Mouse (Mus musculus) forebrain, embryonic 12.5 days (tissue): ENCODE results near the gene Qpctl. TPM values are rescaled to one million over a fixed set of nuclear protein-coding genes. Genes with fewer than 3 reads are reported as not detected.
"Not testable (repeated sequence)": the region's sequence is repeated elsewhere in the genome, so short reads cannot be mapped to it uniquely, and the experiment has no call there.

ENCODE experiments used
- ATAC-seq: fragments of 200-750 bp; cut with Nextera tagmentation; 2 replicates; pipeline ENCODE4 v1.8.0; 2017; ENCODE audit warnings: moderate TSS enrichment; ENCODE audit not compliant: low FRiP score
- H3K27ac ChIP-seq: fragments of 300-500 bp; sonication (generic); 2 replicates; pipeline ENCODE4 v1.5.1; 2016; ENCODE audit warnings: mild to moderate bottlenecking
- H3K27me3 ChIP-seq: fragments of 300-500 bp; sonication (generic); 2 replicates; pipeline ENCODE4 v1.6.1; 2016; ENCODE audit warnings: mild to moderate bottlenecking
- H3K36me3 ChIP-seq: fragments of 300-500 bp; sonication (generic); replicated peaks from 2 replicates; pipeline ENCODE4 v1.6.1; 2016; ENCODE audit warnings: mild to moderate bottlenecking
- H3K4me1 ChIP-seq: fragments of 300-500 bp; sonication (generic); 2 replicates; pipeline ENCODE4 v1.6.1; 2016
- H3K4me2 ChIP-seq: fragments of 300-500 bp; sonication (generic); 2 replicates; pipeline ENCODE4 v1.6.1; 2016; ENCODE audit warnings: mild to moderate bottlenecking, moderate library complexity
- H3K4me3 ChIP-seq: fragments of 300-500 bp; sonication (generic); replicated peaks from 2 replicates; pipeline ENCODE4 v1.5.1; 2016; ENCODE audit warnings: mild to moderate bottlenecking
- H3K9ac ChIP-seq: fragments of 300-500 bp; sonication (generic); 2 replicates; pipeline ENCODE4 v1.6.1; 2016; ENCODE audit warnings: mild to moderate bottlenecking
- H3K9me3 ChIP-seq: fragments of 300-500 bp; sonication (generic); 2 replicates; pipeline ENCODE4 v1.6.1; 2016
- WGBS: fragments of 180-500 bp; shearing (Covaris S2); methylation state at CpG from one replicate; pipeline ENCODE4 v1.1.7; 2016; 5-methylcytosine and 5-hydroxymethylcytosine counted together
- polyA plus RNA-seq: library from polyadenylated mRNA; unstranded; fragments of >200 nt; fragmentation: Nextera tagmentation; extraction: Ambion mirVana; gene quantifications from 2 replicates; pipeline ENCODE4 v1.2.1, GENCODE M21; 2016

The Qpctl gene
- polyA plus RNA-seq, 1 experiment from 2014 or later, result 14.4 TPM

DNA sequence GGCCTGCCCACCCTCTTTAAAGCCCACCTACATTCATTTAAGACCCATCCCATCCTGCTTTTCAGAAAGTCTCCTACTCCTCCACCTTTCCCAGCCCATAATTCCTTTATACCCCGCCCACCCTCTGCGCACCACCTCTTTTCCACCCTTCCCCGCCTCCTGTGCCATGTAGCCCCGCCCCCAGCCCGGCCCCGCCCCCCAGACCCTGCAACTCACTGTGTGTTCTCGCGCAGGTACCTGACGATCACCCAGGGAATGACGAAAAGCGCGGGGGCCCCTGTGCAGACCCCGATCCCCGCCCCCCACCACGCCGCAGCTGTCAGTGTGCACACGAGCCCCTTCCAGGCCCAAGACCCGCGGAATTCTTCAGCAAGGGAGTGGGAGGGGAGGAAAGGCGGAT lies 11.0 kb upstream of the Qpctl start:
- ATAC-seq, result peak; percentile 31
- peaks cover 62% of the 10 kb centered on the region for H3K27me3 ChIP-seq
- peak overlapping the region; percentile 36; the same call in 1 of the 2 replicates for H3K9ac ChIP-seq

DNA sequence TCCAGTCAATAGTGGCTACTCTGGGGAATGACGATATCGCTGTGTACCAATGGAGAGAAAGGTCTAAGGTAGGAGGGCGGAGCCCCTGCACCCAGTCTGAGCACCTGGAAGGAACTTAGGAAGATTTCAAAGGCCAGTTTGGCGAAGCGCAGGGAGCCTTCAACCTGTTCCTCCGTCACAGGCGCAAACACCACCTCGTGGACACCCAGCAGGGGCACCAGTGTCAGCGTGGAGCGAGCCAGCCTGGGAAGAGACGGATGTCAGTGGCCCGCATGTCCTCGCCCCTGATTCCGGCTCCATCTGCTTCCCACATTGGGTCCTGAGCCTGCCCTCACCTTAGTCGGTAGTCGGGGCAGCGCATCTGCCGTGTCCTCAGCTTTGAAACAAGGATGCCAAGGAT lies 10.3 kb upstream of the Qpctl start:
- H3K27me3 ChIP-seq, result peaks cover 55% of the 10 kb centered on the region
- H3K4me2 ChIP-seq, result peak overlapping the region; percentile 62
- peaks cover 35% of the 10 kb centered on the region for H3K4me1 ChIP-seq
- peak overlapping the region; percentile 38; the same call in 1 of the 2 replicates for H3K4me3 ChIP-seq
- no peak overlapping the region for H3K27ac ChIP-seq
- WGBS, result 16% methylated on average over 18 of the region's 18 CpGs
- peak overlapping the region; percentile 36; the same call in 1 of the 2 replicates for H3K9ac ChIP-seq
- H3K36me3 ChIP-seq, result peaks cover 7% of the 10 kb centered on the region; the same call in 1 of the 2 replicates
- no peak for ATAC-seq
- H3K9me3 ChIP-seq, result no peaks in the 10 kb centered on the region

More for the DNA sequence above, 11.0 kb upstream of the Qpctl start:
- H3K4me1 ChIP-seq, result peaks cover 42% of the 10 kb centered on the region
- H3K27ac ChIP-seq, result no peak overlapping the region
- peak overlapping the region; percentile 62 for H3K4me2 ChIP-seq
- H3K36me3 ChIP-seq, result 0 out of 2 replicates have a peak, but pooled peaks cover under 1% of the 10 kb centered on the region
- H3K9me3 ChIP-seq, result no peaks in the 10 kb centered on the region
- H3K4me3 ChIP-seq, result peak overlapping the region; percentile 38
- WGBS, result 1% methylated on average over 20 of the region's 20 CpGs

DNA sequence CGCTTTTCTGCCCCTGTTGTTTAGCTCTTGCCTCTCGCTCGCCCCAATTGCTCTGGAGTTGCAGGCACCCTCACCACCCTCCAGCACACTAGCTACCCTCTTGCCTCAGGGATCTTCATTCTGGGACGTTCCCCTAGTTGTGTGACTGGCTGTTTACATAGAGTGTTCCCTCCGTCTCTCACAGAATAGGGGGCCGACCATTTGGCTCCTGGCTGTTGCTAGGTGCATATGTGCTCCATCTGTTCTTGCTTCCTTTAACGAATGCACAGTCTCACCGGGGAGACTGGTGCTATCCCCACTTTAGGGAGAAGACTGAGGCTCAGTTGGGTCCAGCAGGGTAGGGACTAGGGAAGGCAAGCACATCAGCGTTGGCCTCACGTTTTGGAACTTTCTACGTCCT lies 9.5 kb upstream of the Qpctl start:
- H3K9me3 ChIP-seq, result no peaks in the 10 kb centered on the region
- H3K4me2 ChIP-seq, result no peak overlapping the region
- H3K36me3 ChIP-seq, result peaks cover 13% of the 10 kb centered on the region
- no peak overlapping the region for H3K27ac ChIP-seq
- no peak overlapping the region for H3K4me3 ChIP-seq
- 74% methylated on average over 11 of the region's 11 CpGs for WGBS
- peaks cover 27% of the 10 kb centered on the region for H3K4me1 ChIP-seq
- ATAC-seq, result no peak
- peaks cover 46% of the 10 kb centered on the region for H3K27me3 ChIP-seq
- no peak overlapping the region for H3K9ac ChIP-seq

DNA sequence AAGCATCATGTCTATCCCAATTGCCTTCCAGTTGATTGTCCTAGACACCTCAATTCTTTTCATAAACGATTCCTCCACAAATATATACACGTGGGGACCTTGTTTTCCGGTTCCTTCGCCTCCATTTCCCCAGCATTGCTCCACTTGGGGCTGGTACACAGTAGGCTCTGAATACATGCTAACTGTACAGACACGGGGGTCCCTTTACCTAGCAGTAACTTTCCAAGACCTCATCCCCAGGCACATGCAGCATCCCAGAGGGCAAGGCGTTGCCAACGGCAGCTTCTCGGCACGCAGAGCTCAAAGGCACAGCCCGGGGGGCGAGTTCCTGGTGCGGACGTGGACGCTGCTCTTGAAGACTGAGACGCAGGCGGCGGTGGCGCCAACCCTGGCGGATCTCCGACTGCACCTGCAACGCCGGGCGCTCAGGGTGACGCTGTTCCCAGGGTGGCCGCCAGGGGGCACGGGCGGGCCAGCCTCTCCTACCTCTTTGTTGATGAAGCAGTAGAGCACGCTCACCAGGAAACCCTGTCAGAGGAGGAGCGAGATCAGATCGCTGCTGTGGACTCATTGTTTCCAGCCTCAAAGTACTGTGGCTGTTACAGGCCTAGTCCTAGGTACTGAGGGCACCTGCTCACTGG lies 8.2 kb upstream of the Qpctl start:
- no peaks in the 10 kb centered on the region for H3K9me3 ChIP-seq
- H3K4me3 ChIP-seq, result peak overlapping the region; percentile 23
- H3K36me3 ChIP-seq, result peaks cover 26% of the 10 kb centered on the region
- H3K27me3 ChIP-seq, result peaks cover 33% of the 10 kb centered on the region
- peak overlapping the region; percentile 29; the same call in 1 of the 2 replicates for H3K9ac ChIP-seq
- H3K27ac ChIP-seq, result peak overlapping the region; percentile 77
- 5% methylated on average over 30 of the region's 30 CpGs for WGBS
- peak; percentile 79 for ATAC-seq
- H3K4me2 ChIP-seq, result peak overlapping the region; percentile 49
- H3K4me1 ChIP-seq, result peaks cover 24% of the 10 kb centered on the region

DNA sequence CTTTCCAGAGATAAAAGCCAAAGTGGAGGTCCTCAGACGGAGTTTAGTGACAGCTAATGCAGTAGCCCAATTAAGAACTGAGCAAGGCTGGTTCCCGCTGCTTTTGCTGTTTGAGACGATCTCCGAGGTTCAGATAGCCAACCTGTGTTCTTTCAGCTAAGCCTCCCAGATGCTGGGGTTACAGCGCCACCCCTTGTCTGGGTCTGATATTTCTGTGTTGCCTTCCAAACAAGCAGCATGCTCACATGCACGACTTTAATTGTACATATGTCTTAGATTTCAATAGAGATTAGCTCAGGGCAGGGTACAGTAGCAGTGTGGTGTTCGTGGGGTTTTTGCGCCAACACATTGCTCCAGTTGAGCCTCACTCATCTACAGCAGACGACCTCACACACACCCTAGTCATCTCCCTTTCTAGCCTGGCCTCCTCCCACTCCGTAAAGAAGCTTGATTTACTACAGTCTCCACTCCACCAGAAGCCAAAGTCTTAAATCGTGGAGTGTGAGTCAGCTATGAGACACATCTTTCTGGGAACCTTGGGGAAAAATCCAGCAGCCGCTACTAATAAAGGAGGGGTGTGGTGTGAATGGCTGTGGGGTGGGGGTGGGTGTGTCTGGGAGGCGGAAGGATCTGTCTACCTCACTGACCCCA lies 6.9 kb upstream of the Qpctl start:
- Histone ChIP-seq H3K4me1 (peaks cover 24% of the 10 kb centered on the region), H3K4me3 (no peak overlapping the region), H3K27ac (no peak overlapping the region), H3K27me3 (peaks cover 26% of the 10 kb centered on the region), H3K36me3 (peaks cover 39% of the 10 kb centered on the region), H3K9me3 (no peaks in the 10 kb centered on the region), H3K4me2 (no peak overlapping the region), H3K9ac (no peak overlapping the region)
- ATAC-seq, result no peak
- WGBS, result 61% methylated on average over 13 of the region's 13 CpGs

DNA sequence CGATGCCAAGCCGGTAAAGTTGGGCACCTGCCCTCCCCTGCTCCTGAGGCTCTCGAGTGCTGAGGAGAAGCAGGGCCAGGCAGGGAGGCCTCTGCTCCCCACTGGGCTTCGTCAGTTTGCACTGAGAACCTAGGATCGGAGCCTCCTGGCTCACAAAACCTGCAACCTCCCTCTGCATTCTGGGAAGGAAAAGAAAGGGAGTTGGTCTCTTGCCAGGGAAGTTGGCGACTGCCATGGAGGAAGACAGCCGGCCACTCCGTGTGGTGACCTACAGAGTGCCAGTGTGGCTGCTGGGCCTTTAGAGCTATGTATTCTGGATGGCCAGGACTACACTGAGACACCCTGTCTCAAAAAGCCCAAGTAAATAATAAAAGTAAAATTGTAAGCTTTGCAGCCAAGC lies 5.7 kb upstream of the Qpctl start:
- 77% methylated on average over 8 of the region's 8 CpGs for WGBS
- ATAC-seq, result no peak
- H3K4me1 ChIP-seq, result peaks cover 26% of the 10 kb centered on the region
- H3K9me3 ChIP-seq, result no peaks in the 10 kb centered on the region
- H3K4me3 ChIP-seq, result no peak overlapping the region
- H3K36me3 ChIP-seq, result peaks cover 39% of the 10 kb centered on the region
- no peak overlapping the region for H3K27ac ChIP-seq
- H3K27me3 ChIP-seq, result peaks cover 14% of the 10 kb centered on the region
- no peak overlapping the region for H3K9ac ChIP-seq
- H3K4me2 ChIP-seq, result no peak overlapping the region

DNA sequence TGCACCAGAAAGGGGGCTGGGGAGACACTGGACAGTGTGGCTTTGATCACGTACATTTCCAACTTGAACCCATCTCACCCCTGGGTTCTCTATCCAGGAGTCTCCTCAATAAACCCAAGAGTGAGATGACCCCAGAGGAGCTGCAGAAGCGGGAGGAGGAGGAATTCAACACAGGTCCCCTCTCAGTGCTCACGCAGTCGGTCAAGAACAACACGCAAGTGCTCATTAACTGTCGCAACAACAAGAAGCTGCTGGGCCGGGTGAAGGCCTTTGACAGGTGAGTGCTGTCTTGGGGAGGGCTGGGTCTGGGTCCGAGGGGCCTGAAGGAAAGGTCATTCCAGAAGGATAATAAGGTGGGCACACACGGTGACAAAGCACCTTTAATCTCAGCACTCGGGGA lies 2.0 kb upstream of the Qpctl start:
- not testable (repeated sequence) for H3K27ac ChIP-seq, H3K4me2 ChIP-seq, H3K9me3 ChIP-seq, ATAC-seq, H3K27me3 ChIP-seq, H3K9ac ChIP-seq
- Histone ChIP-seq H3K4me3 (0 out of 2 replicates have a peak overlapping the region, but pooled peaks have one; percentile 68), H3K4me1 (peaks cover 18% of the 10 kb centered on the region), H3K36me3 (peaks cover 48% of the 10 kb centered on the region)
- 91% methylated on average over 10 of the region's 10 CpGs for WGBS

DNA sequence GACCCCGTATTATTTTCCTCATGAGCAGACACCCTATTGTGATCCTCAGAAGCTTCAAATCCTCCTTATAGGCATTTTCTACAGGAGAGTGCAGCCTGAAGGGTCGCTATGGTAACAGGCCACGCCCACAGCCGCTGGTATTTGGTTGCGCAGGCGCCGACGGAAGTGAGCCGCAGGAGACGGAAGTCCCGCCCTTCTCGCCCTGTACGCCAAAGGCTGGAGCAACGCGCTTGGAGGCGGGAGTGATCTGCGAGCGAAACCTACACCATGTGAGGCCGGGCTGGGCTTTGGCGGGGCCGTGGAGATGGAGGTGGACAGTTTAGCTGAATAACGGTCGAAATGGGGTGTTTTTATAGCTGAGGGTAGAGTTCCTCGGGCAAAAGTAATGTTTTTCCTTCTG lies 535 bp upstream of the Qpctl start, which contains the start of gene Snrpd2:
Gene Snrpd2, plus strand, starts transcription at position 97 of the 400 bp plus-strand sequence.
- Histone ChIP-seq H3K4me2 (peak within 1 kb of the TSS; percentile 87), H3K9ac (peak within 1 kb of the TSS; percentile 73), H3K27ac (peak within 1 kb of the TSS; percentile 89), H3K4me1 (peaks cover 18% of the 10 kb centered on the region), H3K27me3 (no peaks in the 10 kb centered on the region), H3K9me3 (no peaks in the 10 kb centered on the region), H3K4me3 (peak within 1 kb of the TSS; percentile 68), H3K36me3 (peaks cover 44% of the 10 kb centered on the region)
- WGBS, result under 1% methylated on average over 24 of the region's 24 CpGs
- ATAC-seq, result peak; percentile 91

DNA sequence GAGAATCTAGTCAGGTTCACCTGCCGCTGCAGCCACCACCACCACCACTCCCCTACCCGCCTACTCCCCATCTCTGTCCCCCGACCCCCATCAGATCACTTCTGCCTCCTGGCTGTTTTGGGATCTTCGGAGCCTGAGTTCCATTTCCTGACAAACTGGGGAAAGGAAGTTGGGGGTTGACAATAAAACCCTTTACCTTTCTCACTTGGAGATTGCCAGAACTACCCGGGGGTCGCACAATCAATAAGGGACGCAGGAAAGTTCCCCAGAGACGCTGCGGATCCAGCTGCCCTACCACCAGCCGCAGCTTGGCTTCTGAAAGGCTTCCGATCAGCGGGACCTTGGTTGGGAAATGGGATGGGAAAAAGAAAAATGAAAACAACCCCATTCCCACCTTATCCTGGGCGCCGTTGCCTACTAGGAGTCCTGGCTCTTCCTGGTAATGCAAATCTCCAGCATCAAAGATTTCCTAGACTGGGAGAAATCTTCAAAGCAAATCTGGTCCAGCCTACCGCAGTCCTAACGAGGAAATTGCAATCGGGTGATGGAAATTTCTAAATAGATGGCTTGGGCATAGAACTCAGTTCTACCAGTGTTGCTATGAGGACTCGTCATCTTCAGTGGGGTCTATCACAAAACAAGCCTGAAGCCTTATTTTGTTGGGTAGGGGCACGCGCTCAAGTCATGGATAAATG lies 764 bp downstream of the Qpctl start:
- peak overlapping the region; percentile 87 for H3K4me2 ChIP-seq
- H3K27me3 ChIP-seq, result no peaks in the 10 kb centered on the region
- H3K9me3 ChIP-seq, result no peaks in the 10 kb centered on the region
- H3K27ac ChIP-seq, result peak overlapping the region; percentile 73; the same call in 1 of the 2 replicates
- peak overlapping the region; percentile 68 for H3K4me3 ChIP-seq
- ATAC-seq, result no peak
- WGBS, result 19% methylated on average over 20 of the region's 20 CpGs
- peaks cover 18% of the 10 kb centered on the region for H3K4me1 ChIP-seq
- peak overlapping the region; percentile 68 for H3K9ac ChIP-seq
- peaks cover 34% of the 10 kb centered on the region for H3K36me3 ChIP-seq

DNA sequence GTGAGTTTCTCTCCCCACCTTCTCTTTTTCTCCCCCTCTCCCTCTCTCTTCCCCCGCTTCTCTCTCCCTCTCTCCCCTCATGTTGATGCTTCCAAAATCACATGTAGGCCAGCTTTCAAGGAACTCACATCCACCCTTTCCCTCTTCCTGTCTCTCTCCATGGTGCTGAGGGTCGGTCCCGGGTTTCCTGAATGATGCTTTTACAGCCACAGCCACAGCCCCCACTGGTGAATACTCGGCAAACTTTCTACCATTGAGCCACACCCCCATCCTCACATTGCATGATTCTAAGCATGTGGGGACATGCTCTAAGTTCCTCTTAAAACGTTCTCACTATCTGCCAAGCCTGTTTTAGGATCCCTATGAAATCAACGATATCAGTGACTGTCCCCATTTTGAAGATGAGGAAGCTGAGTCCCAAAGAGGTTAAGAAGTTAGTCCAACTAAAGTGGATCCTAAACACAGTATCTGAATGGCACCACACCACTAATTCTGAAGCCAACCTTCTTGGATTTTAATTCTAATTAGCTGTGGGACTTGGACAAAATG lies 1.5 kb downstream of the Qpctl start:
- no peaks in the 10 kb centered on the region for H3K27me3 ChIP-seq
- no peak for ATAC-seq
- WGBS, result 63% methylated on average over 6 of the region's 6 CpGs
- H3K9me3 ChIP-seq, result no peaks in the 10 kb centered on the region
- H3K36me3 ChIP-seq, result peaks cover 30% of the 10 kb centered on the region
- peak overlapping the region; percentile 87 for H3K4me2 ChIP-seq
- no peak overlapping the region for H3K9ac ChIP-seq
- peaks cover 18% of the 10 kb centered on the region for H3K4me1 ChIP-seq
- H3K4me3 ChIP-seq, result no peak overlapping the region
- no peak overlapping the region for H3K27ac ChIP-seq

DNA sequence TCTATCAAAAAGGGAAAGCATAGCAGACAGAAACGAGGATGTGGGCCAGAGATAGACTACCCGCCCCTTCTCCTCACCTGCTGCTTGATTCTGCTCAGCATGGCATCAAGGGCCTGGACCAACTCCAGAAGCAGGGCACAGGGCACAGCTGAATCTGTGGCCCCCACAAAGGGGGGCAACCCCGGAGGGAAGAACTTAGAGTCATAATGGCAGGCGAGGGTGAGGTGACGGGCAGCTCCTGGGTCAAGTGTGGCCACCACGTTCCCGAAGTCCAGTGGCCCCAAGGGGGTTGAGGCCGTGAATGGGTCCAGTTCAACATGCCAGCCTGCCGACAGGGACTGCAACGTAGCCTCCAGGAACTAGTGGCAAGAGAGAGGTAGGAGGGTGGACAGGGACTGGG lies 2.3 kb downstream of the Qpctl start:
- H3K36me3 ChIP-seq, result peaks cover 28% of the 10 kb centered on the region
- H3K27ac ChIP-seq, result no peak overlapping the region
- H3K4me1 ChIP-seq, result peaks cover 18% of the 10 kb centered on the region
- 90% methylated on average over 10 of the region's 10 CpGs for WGBS
- H3K4me2 ChIP-seq, result no peak overlapping the region
- no peaks in the 10 kb centered on the region for H3K27me3 ChIP-seq
- no peak overlapping the region for H3K9ac ChIP-seq
- no peak for ATAC-seq
- no peak overlapping the region for H3K4me3 ChIP-seq
- H3K9me3 ChIP-seq, result no peaks in the 10 kb centered on the region

DNA sequence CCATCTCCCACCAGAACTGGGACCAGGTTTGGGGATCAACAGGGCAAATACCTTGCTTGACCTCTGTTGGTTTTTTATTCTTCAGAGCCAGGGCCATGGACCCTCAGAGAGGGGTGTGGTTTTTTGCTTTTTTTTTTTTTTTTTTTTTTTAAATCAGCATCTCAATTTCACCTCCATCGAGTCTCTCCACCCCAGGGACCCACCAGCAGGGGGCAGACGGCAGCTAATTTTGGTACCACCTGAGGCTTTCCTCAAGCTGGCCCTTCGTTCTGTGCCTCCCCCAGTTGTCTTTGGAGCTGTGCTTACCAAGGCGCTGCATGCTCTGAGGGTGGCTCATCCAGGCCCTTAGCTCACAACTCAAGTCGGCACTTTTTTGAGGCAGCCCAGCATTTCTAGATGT lies 11.7 kb downstream of the Qpctl start:
- 51% methylated on average over 5 of the region's 5 CpGs for WGBS
- Histone ChIP-seq H3K4me3 (no peak overlapping the region), H3K36me3 (peaks cover 63% of the 10 kb centered on the region)

More for the DNA sequence above, 11.7 kb downstream of the Qpctl start:
- H3K4me2 ChIP-seq, result no peak overlapping the region
- no peak for ATAC-seq
- no peaks in the 10 kb centered on the region for H3K4me1 ChIP-seq
- no peak overlapping the region for H3K9ac ChIP-seq
- H3K27me3 ChIP-seq, result no peaks in the 10 kb centered on the region
- H3K27ac ChIP-seq, result no peak overlapping the region
- H3K9me3 ChIP-seq, result no peaks in the 10 kb centered on the region
